In the genomic region with DNA sequence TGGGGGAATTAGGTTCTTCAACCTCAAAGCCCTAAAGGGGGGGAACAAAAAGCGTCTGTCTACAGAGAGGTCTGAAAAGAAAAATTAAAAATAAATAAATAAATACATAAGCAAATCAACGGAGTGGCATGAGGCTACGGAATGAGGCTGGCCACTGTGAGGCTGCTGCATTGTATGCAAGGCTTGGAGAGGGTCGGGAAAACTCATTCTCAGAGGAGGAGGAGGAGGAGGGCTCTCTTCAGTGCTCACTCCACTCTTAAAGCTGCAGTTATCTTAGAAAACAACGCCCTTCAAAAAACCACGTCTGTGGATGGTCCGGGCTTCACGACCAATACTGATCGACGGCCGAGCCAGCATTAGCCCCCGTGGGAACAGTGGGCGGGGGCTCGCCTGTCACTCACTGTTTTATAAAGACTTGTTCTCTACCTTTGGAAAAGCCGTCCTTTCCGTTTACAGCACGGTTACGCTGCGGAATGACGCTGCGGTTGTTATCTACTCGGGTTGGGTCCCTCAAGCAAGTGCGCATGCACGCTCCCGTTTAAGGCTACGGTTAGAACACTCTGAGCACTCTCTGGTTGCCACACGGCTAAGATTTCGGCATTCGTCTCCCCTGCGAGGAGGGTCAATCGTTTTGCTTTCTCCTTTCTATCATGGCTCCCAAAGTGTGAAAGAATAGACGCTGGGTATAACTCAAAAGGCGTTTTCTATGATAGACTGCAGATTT, we compare ENCODE assay signal across 22 mouse cellular contexts.
DNase-seq lines count a peak whose midpoint lies in the region; ATAC-seq lines count a peak whose summit lies in the region.
"Had no signal": no experiment of that assay in that cellular context is flagged by ENCODE, and none has a peak within 500 bp of the region (broad histone marks: within the 10 kb centered on the region; RNA-seq: fewer than 3 reads in every experiment).

No protein-coding gene starts in this region.

- no peaks in the 10 kb centered on the region for H3K4me1 ChIP-seq in liver, embryonic 11.5 days (replicated peaks; ENCODE audit: control insufficient read depth, insufficient read depth, low read length)
- no peaks in the 10 kb centered on the region for H3K4me1 ChIP-seq in hindbrain, embryonic 14.5 days (replicated peaks; ENCODE audit: control insufficient read depth, insufficient read depth, low read length)
- H3K4me1 ChIP-seq in midbrain, embryonic 15.5 days, result no peaks in the 10 kb centered on the region
- H3K4me1 ChIP-seq in kidney, embryonic 16.5 days (ENCODE audit: insufficient read depth, low read length), result no peaks in the 10 kb centered on the region
- H3K4me1 ChIP-seq: forebrain, embryonic 13.5 days; heart, embryonic 13.5 days; limb, embryonic 15.5 days; liver, embryonic 15.5 days had no signal

- no peak overlapping the region for H3K9ac ChIP-seq in liver, embryonic 11.5 days (ENCODE audit: low read depth, low read length)
- no peak overlapping the region for H3K9ac ChIP-seq in hindbrain, embryonic 14.5 days
- no peak overlapping the region for H3K9ac ChIP-seq in midbrain, embryonic 15.5 days
- H3K9ac ChIP-seq in kidney, embryonic 16.5 days (replicated peaks; ENCODE audit: low read length), result no peak overlapping the region
- H3K9ac ChIP-seq: forebrain, embryonic 13.5 days; heart, embryonic 13.5 days; limb, embryonic 15.5 days; liver, embryonic 15.5 days; lung, embryonic 14.5 days had no signal

- no peak overlapping the region for H3K4me3 ChIP-seq in liver, embryonic 11.5 days (ENCODE audit: low read depth, low read length)
- H3K4me3 ChIP-seq in hindbrain, embryonic 14.5 days (replicated peaks; ENCODE audit: low read length), result no peak overlapping the region
- no peak overlapping the region for H3K4me3 ChIP-seq in midbrain, embryonic 15.5 days
- no peak overlapping the region for H3K4me3 ChIP-seq in kidney, embryonic 16.5 days (ENCODE audit: low read length)
- H3K4me3 ChIP-seq: forebrain, embryonic 13.5 days; heart, embryonic 13.5 days; limb, embryonic 15.5 days; liver, embryonic 15.5 days had no signal

- no peaks in the 10 kb centered on the region for H3K9me3 ChIP-seq in liver, embryonic 11.5 days (ENCODE audit: control insufficient read depth, low read length)
- no peaks in the 10 kb centered on the region for H3K9me3 ChIP-seq in hindbrain, embryonic 14.5 days (ENCODE audit: control insufficient read depth, low read length)
- H3K9me3 ChIP-seq in midbrain, embryonic 15.5 days, result no peaks in the 10 kb centered on the region
- no peaks in the 10 kb centered on the region for H3K9me3 ChIP-seq in kidney, embryonic 16.5 days (ENCODE audit: low read length)
- H3K9me3 ChIP-seq: forebrain, embryonic 13.5 days; heart, embryonic 13.5 days; limb, embryonic 15.5 days; liver, embryonic 15.5 days had no signal

- ATAC-seq in liver, embryonic 11.5 days (replicated peaks; ENCODE audit: low FRiP score), result 0 out of 2 replicates have a peak, but pooled peaks have one; percentile 7
- peak; percentile 21; the same call in 1 of the 2 replicates for ATAC-seq in hindbrain, embryonic 14.5 days (ENCODE audit: low FRiP score)
- peak; percentile 60; the same call in 1 of the 2 replicates for ATAC-seq in midbrain, embryonic 15.5 days (replicated peaks)
- ATAC-seq in kidney, embryonic 16.5 days (ENCODE audit: low FRiP score, low TSS enrichment), result no peak
- ATAC-seq: forebrain, embryonic 13.5 days; intestine, postnatal 0 days had no signal

- no peak for DNase-seq in liver, embryonic 11.5 days (ENCODE audit: low spot score)
- DNase-seq in liver (no peak), R1 (ENCODE audit: low read depth, low spot score) (peak; percentile 61)
- DNase-seq in hindbrain, embryonic 14.5 days (ENCODE audit: low spot score), result no peak
- DNase-seq in kidney, postnatal 10 days, result no peak
- no peak for DNase-seq in lung, postnatal 36 days
- DNase-seq: B cell, adult 2 months; cerebellum, adult 9-10 months; cerebellum, postnatal 36 days; gastrocnemius, postnatal 36 days; heart, postnatal 10 days; kidney, adult 9 months; kidney, postnatal 36 days; lung, embryonic 14.5 days; thymus, postnatal 14 days had no signal

- H3K4me2 ChIP-seq in liver, embryonic 11.5 days, result no peak overlapping the region
- peak overlapping the region; percentile 15; the same call in 1 of the 2 replicates for H3K4me2 ChIP-seq in hindbrain, embryonic 14.5 days (replicated peaks)
- H3K4me2 ChIP-seq in midbrain, embryonic 15.5 days, result no peak overlapping the region
- H3K4me2 ChIP-seq in kidney, embryonic 16.5 days (replicated peaks; ENCODE audit: low read depth, low read length), result no peak overlapping the region
- H3K4me2 ChIP-seq: forebrain, embryonic 13.5 days; heart, embryonic 13.5 days; limb, embryonic 15.5 days; liver, embryonic 15.5 days; lung, embryonic 14.5 days had no signal

- H3K36me3 ChIP-seq in liver, embryonic 11.5 days (ENCODE audit: control insufficient read depth, insufficient read depth, low read length), result peaks cover 26% of the 10 kb centered on the region
- H3K36me3 ChIP-seq in hindbrain, embryonic 14.5 days (replicated peaks; ENCODE audit: control insufficient read depth, insufficient read depth), result peaks cover 77% of the 10 kb centered on the region
- peaks cover 33% of the 10 kb centered on the region for H3K36me3 ChIP-seq in midbrain, embryonic 15.5 days (replicated peaks)
- H3K36me3 ChIP-seq in kidney, embryonic 16.5 days (ENCODE audit: insufficient read depth, low read length), result peaks cover 77% of the 10 kb centered on the region

- H3K27ac ChIP-seq in liver, embryonic 11.5 days (ENCODE audit: low read depth, low read length), result no peak overlapping the region
- no peak overlapping the region for H3K27ac ChIP-seq in hindbrain, embryonic 14.5 days
- H3K27ac ChIP-seq in midbrain, embryonic 15.5 days, result 0 out of 2 replicates have a peak overlapping the region, but pooled peaks have one; percentile 27
- no peak overlapping the region for H3K27ac ChIP-seq in kidney, embryonic 16.5 days (ENCODE audit: low read length)
- H3K27ac ChIP-seq: forebrain, embryonic 13.5 days; heart, embryonic 13.5 days; limb, embryonic 15.5 days; liver, embryonic 15.5 days had no signal

- H3K27me3 ChIP-seq in liver, embryonic 11.5 days (replicated peaks; ENCODE audit: control insufficient read depth, insufficient read depth, low read length), result no peaks in the 10 kb centered on the region
- no peaks in the 10 kb centered on the region for H3K27me3 ChIP-seq in hindbrain, embryonic 14.5 days (ENCODE audit: control insufficient read depth, insufficient read depth, low read length)
- no peaks in the 10 kb centered on the region for H3K27me3 ChIP-seq in midbrain, embryonic 15.5 days (replicated peaks)
- H3K27me3 ChIP-seq in kidney, embryonic 16.5 days (ENCODE audit: insufficient read depth, low read length), result no peaks in the 10 kb centered on the region
- H3K27me3 ChIP-seq: forebrain, embryonic 13.5 days; heart, embryonic 13.5 days; limb, embryonic 15.5 days; liver, embryonic 15.5 days had no signal

- WGBS in liver, embryonic 11.5 days, result 86% methylated on average over 33 of the region's 33 CpGs
- WGBS in hindbrain, embryonic 14.5 days, result 78% methylated on average over 33 of the region's 33 CpGs
- WGBS in midbrain, embryonic 15.5 days, result 75% methylated on average over 33 of the region's 33 CpGs
- WGBS in kidney, embryonic 16.5 days, result 85% methylated on average over 33 of the region's 33 CpGs
